Mouse (Mus musculus): ENCODE data around the gene Ror2.

The Ror2 gene

GRCm38 (mm10) chr13:53284740-53285191 is 1.2 kb downstream of the Ror2 start:
- ChIA-PET CTCF (interaction anchor here in 3 of 4 experiments (0.9 to 1.9 kb wide), 8 partner anchors 20 to 175 kb away, joined by 3 to 36 read pairs (median 4); no protein-coding TSS in a partner anchor), POLR2A (interaction anchor here in 3 of 4 experiments (0.6 to 2.2 kb wide), 15 partner anchors 11 to 1668 kb away, joined by 3 to 9 read pairs (median 4); no protein-coding TSS in a partner anchor)

- CTCF ChIA-PET, result interaction anchor here in 3 of 4 experiments (0.6 to 1.4 kb wide), 3 partner anchors 31 to 162 kb away, joined by 3 to 9 read pairs (median 3); no protein-coding TSS in a partner anchor
- POLR2A ChIA-PET, result interaction anchor here in 2 of 4 experiments (0.6 to 1.6 kb wide), 7 partner anchors 39 to 163 kb away, joined by 3 to 5 read pairs (median 3); no protein-coding TSS in a partner anchor
Measured at GRCm38 (mm10) chr13:53281604-53282396, 4.1 kb downstream of the Ror2 start.

- ChIA-PET CTCF (interaction anchor here in 1 of 4 experiments (0.6 to 0.7 kb wide), 2 partner anchors 160 to 224 kb away, joined by 3 to 4 read pairs; no protein-coding TSS in a partner anchor), POLR2A (interaction anchor here (0.5 to 2.6 kb wide), 8 partner anchors 9 to 164 kb away, joined by 3 to 7 read pairs (median 5); no protein-coding TSS in a partner anchor)
Measured at GRCm38 (mm10) chr13:53278908-53279307, 7.0 kb downstream of the Ror2 start.

DNA sequence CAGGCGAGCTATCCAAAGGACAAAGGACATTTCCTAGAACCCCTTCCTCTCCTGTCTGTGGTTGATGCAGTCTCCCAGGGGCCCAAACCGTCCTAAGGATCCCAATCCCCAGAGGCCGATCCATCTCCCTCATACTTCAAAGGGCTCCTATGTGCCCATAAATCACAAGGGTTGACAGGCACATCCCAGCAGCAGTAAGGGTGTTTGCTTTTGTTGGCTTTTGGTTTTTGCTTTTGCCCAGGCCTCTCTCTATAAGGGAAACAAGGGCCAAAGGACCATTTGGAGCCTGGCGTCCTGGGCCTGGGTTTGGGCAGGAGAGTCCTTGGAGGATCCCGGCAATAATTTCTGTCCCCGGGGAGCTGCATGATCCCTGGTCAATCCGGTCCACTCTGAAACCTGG is 9.5 kb downstream of the Ror2 start:
- ChIA-PET CTCF (interaction anchor here in 1 of 4 experiments (0.9 kb wide), 2 partner anchors 146 to 167 kb away, joined by 3 to 5 read pairs; no protein-coding TSS in a partner anchor), POLR2A (interaction anchor here in 2 of 4 experiments (1.0 to 1.3 kb wide), 2 partner anchors 8 to 47 kb away, joined by 3 to 4 read pairs; no protein-coding TSS in a partner anchor)

DNA sequence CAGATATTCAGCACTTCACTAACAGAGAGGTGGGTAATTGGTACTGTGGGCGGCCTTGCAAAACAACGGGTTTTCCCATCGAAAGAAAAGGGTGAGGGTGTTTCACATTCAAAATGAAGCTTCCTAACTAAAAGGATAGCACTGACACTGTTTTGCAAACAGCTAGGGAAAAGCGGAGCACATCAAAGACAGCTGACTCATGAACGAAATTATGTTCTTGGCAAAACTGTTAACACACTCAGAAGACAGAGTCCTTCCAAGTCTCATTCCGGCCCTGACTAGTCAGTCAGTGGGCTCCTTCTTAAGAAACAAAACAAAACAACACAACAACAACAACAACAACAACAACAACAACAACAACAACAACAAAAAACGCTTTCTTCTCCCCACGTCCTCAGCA is 10.1 kb downstream of the Ror2 start:
- CTCF ChIA-PET, result interaction anchor here in 2 of 4 experiments (0.7 to 1.2 kb wide), 3 partner anchors 10 to 1485 kb away, joined by 3 to 8 read pairs (median 3); partner anchors contain the start of gene Ror2 (in 1 of the 2)
- POLR2A ChIA-PET, result interaction anchor here in 1 of 4 experiments (0.7 kb wide), 1 partner anchor 14 kb away, joined by 3 read pairs; no protein-coding TSS in a partner anchor

- CTCF ChIA-PET, result interaction anchor here in 3 of 4 experiments (0.7 to 1.2 kb wide), 3 partner anchors 41 to 173 kb away, joined by 3 read pairs; no protein-coding TSS in a partner anchor
- POLR2A ChIA-PET, result interaction anchor here in 3 of 4 experiments (0.6 to 1.5 kb wide), 8 partner anchors 11 to 932 kb away, joined by 3 to 4 read pairs (median 3); partner anchors contain the start of gene Ror2 (in 1 of the 3)
Measured at GRCm38 (mm10) chr13:53274771-53275170, 11.2 kb downstream of the Ror2 start.

- CTCF ChIA-PET, result no interaction called here
- POLR2A ChIA-PET, result interaction anchor here in 1 of 4 experiments (0.6 to 0.9 kb wide), 2 partner anchors 26 to 115 kb away, joined by 3 read pairs; no protein-coding TSS in a partner anchor
Measured at GRCm38 (mm10) chr13:53271595-53271994, 14.3 kb downstream of the Ror2 start.

DNA sequence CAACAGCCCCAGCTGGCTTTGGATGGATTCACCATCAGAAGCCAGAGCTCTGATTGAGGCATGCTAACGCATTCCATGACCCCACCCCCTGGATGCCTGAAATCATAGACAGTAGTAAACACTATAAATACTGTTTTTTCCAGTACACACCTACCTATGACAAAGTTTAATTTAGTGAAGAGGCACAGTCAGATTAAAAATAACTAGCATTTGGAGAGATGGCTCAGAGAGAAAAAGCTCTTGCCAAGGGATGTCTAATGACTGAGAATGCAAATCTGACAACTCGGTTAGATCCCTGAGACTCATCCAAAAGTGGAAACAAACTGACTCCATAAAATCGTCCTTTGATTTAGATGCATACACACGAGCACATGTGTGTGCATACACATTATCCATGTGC is 15.4 kb downstream of the Ror2 start:
- POLR2A ChIA-PET, result interaction anchor here in 1 of 4 experiments (0.5 to 0.7 kb wide), 2 partner anchors 60 to 1350 kb away, joined by 3 read pairs; no protein-coding TSS in a partner anchor
- CTCF ChIA-PET, result no interaction called here

DNA sequence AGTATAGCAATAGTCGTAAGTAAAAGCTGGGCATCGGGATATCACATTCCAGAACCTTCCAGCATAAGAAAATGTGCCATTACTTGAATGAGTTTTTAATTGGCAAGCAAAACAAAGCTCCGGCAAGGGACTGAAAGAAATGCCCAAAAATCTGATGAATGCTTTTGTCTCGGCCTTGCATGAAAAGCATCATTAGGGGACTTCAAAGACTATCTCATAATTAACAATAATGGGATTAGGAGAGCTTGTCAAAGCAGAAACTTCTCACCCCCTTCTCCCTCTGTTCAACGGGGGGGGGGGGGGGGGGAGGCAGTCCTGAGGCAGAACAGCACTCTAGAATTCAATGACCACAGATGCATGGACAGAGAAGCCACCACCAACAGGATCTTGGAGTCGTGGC is 17.4 kb downstream of the Ror2 start:
- CTCF ChIA-PET, result interaction anchor here in 1 of 4 experiments (1.2 kb wide), 1 partner anchor 159 kb away, joined by 3 read pairs; no protein-coding TSS in a partner anchor
- POLR2A ChIA-PET, result interaction anchor here in 3 of 4 experiments (0.6 to 2.5 kb wide), 12 partner anchors 8 to 1930 kb away, joined by 3 to 10 read pairs (median 4); no protein-coding TSS in a partner anchor

- POLR2A ChIA-PET, result interaction anchor here in 3 of 4 experiments (0.6 to 2.8 kb wide), 12 partner anchors 9 to 90 kb away, joined by 3 to 10 read pairs (median 4); no protein-coding TSS in a partner anchor
- CTCF ChIA-PET, result interaction anchor here in 2 of 4 experiments (0.7 to 1.2 kb wide), 2 partner anchors 91 to 158 kb away, joined by 3 read pairs; no protein-coding TSS in a partner anchor
Measured at GRCm38 (mm10) chr13:53267849-53268248, 18.1 kb downstream of the Ror2 start.

DNA sequence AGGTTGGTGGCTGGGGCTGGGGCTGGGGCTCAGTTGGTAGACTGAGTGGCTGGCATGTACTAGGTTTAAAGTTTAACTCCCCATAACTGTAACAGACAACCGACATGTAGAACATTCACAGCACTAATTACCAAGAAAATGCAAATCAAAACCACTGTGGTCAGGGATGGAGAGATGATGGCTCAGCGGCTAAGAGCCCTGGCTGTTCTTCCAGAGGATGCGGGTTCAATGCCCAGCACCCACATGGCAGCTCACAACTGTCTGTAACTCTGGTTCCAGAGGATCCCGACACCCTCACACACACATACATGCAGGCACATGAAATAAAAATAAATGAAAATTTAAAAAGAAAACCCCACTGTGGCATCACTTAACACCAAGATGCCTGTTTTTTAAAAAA is 18.8 kb downstream of the Ror2 start:
- ChIA-PET CTCF (interaction anchor here in 2 of 4 experiments (0.7 to 1.2 kb wide), 2 partner anchors 90 to 158 kb away, joined by 3 read pairs; no protein-coding TSS in a partner anchor), POLR2A (interaction anchor here in 2 of 4 experiments (1.1 to 2.8 kb wide), 7 partner anchors 10 to 89 kb away, joined by 3 to 10 read pairs (median 5); no protein-coding TSS in a partner anchor)

GRCm38 (mm10) chr13:53266543-53266951 is 19.4 kb downstream of the Ror2 start:
- POLR2A ChIA-PET, result interaction anchor here in 1 of 4 experiments (2.5 to 2.8 kb wide), 2 partner anchors 10 to 30 kb away, joined by 8 to 10 read pairs; no protein-coding TSS in a partner anchor
- CTCF ChIA-PET, result interaction anchor here in 1 of 4 experiments (0.5 kb wide), 1 partner anchor 147 kb away, joined by 4 read pairs; no protein-coding TSS in a partner anchor

DNA sequence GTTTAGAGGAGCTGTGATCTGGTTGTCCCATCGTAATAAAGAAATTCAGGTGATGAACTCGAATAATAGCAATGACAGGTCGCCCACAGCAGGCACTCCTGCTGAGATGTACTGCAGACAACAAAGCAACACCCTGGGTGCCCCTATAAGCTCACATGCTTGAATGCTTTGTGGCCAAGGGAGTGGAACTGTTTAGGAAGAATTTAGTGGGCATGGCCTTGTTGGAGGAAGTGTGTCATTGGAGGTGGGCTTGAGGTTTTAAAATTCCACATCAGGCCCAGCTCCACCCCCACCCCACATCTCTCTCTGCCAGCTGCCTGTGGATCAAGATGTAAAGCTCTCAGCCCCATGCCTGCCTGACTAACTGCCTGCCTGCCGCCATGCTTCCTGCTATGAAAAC is 21.0 kb downstream of the Ror2 start:
- CTCF ChIA-PET, result interaction anchor here in 1 of 4 experiments (1.5 kb wide), 1 partner anchor 162 kb away, joined by 4 read pairs; no protein-coding TSS in a partner anchor

DNA sequence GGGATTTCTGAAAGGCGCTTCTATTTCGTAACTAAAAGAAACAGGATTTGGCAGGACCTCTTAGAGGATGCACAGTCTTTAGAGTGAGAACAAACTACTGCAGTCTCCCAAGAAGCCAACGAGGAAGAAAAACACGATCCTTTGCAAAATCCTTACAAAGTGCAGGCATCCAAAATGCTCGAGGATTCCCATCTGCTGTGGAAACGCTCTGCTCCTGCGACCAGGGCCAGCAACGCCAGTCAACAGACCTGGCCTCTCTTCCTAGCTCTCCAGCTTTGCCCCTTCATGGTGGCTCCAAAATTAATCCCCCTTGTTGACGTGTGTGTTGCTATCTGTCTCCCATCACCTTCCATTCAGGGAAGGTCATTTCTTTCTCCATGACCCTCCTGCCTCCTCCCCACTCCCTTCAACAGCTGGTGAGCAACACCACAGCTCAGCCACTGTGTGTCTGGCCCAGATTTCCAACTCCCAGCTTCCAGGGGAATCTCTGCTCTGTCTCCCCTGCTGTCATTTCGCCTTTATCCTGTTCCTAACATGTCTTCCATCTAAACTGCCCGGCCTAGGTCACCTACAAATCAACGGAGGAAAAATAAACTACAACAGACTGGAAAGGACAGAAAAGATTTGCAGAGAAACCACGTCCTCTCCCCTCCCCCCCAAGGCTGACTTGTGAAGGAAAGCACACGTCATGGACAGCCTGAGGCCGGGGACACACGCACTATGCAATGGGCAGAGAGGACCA is 23.2 kb downstream of the Ror2 start:
- ChIA-PET POLR2A (interaction anchor here in 2 of 4 experiments (0.6 to 1.3 kb wide), 5 partner anchors 10 to 99 kb away, joined by 3 read pairs; no protein-coding TSS in a partner anchor), CTCF (interaction anchor here in 1 of 4 experiments (0.8 kb wide), 1 partner anchor 153 kb away, joined by 3 read pairs; no protein-coding TSS in a partner anchor)

More for the DNA sequence above, 21.0 kb downstream of the Ror2 start:
- POLR2A ChIA-PET, result interaction anchor here in 2 of 4 experiments (0.7 to 2.5 kb wide), 6 partner anchors 9 to 88 kb away, joined by 3 to 10 read pairs (median 3); no protein-coding TSS in a partner anchor

DNA sequence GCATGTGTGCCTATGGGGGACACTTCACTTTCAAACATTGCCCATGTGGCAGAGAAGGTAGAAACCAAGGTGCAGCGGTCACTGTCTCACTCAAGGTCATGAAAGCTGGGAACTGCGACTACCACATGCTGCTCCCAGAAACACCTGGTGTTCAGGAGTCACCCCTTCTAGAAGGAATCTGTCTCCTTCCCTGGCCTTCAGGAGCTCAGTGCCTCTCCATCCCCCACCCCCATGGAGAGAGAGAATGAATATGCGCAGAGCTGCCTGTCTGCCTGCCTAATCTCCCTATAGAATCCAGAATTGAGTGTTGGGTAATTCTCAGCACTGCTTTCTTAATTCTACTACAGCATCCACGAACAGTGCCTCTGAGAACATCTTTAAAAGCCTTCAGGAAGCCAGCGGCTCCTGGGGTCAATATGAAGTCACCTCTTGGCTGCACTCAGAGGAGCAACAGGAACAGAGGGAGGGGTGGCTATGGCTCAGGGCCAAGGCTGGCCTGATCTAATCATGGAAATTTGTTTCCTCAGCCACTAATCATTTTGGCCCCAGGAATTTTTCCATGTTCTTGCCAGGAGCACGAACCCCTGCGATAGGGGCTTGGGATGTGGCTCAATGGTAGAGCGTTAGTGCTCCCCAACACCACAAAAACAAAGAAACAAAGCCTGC is 24.7 kb downstream of the Ror2 start:
- POLR2A ChIA-PET, result interaction anchor here in 3 of 4 experiments (0.6 to 1.5 kb wide), 11 partner anchors 13 to 78 kb away, joined by 3 to 6 read pairs (median 3); no protein-coding TSS in a partner anchor
- CTCF ChIA-PET, result interaction anchor here in 2 of 4 experiments (0.5 to 0.7 kb wide), 4 partner anchors 11 to 178 kb away, joined by 3 to 7 read pairs (median 4); no protein-coding TSS in a partner anchor

GRCm38 (mm10) chr13:53258943-53259342 is 27.0 kb downstream of the Ror2 start:
- ChIA-PET POLR2A (interaction anchor here in 3 of 4 experiments (0.6 to 1.5 kb wide), 7 partner anchors 10 to 1307 kb away, joined by 3 to 10 read pairs (median 3); no protein-coding TSS in a partner anchor), CTCF (no interaction called here)

GRCm38 (mm10) chr13:53258497-53258896 is 27.4 kb downstream of the Ror2 start:
- ChIA-PET CTCF (no interaction called here), POLR2A (interaction anchor here in 3 of 4 experiments (0.6 to 1.5 kb wide), 7 partner anchors 10 to 1307 kb away, joined by 3 to 10 read pairs (median 3); no protein-coding TSS in a partner anchor)

All from embryonic stem cell, embryonic (primary cell).